Mouse (Mus musculus) hindbrain, embryonic 10.5 days (tissue): ENCODE data around the gene Gabrr2. TPM values are rescaled to one million over a fixed set of nuclear protein-coding genes. Genes with fewer than 3 reads are reported as not detected.

ENCODE experiments used
- DNase-seq: peaks from one replicate; pipeline ENCODE4 v3.0.0-alpha.2; 2017; ENCODE audit warnings: low spot score
- H3K27ac ChIP-seq: fragments of 300-500 bp; sonication (generic); 2 replicates; pipeline ENCODE4 v1.5.1; 2016; ENCODE audit warnings: mild to moderate bottlenecking, moderate library complexity
- H3K27me3 ChIP-seq: fragments of 300-500 bp; sonication (generic); 2 replicates; pipeline ENCODE4 v1.6.1; 2016; ENCODE audit warnings: mild to moderate bottlenecking; ENCODE audit not compliant: poor library complexity, insufficient read depth, severe bottlenecking
- H3K36me3 ChIP-seq: fragments of 300-500 bp; sonication (generic); 2 replicates; pipeline ENCODE4 v1.6.1; 2016; ENCODE audit warnings: mild to moderate bottlenecking, moderate library complexity
- H3K4me1 ChIP-seq: fragments of 300-500 bp; sonication (generic); replicated peaks from 2 replicates; pipeline ENCODE4 v1.6.1; 2016; ENCODE audit warnings: mild to moderate bottlenecking
- H3K4me3 ChIP-seq: fragments of 300-500 bp; sonication (generic); 2 replicates; pipeline ENCODE4 v1.5.1; 2016; ENCODE audit warnings: mild to moderate bottlenecking, moderate library complexity
- H3K9me3 ChIP-seq: fragments of 300-500 bp; sonication (generic); 2 replicates; pipeline ENCODE4 v1.6.1; 2016; ENCODE audit warnings: mild to moderate bottlenecking, moderate library complexity
- WGBS: fragments of 180-500 bp; shearing (Covaris S2); methylation state at CpG from one replicate; pipeline ENCODE4 v1.1.7; 2016; 5-methylcytosine and 5-hydroxymethylcytosine counted together
- polyA plus RNA-seq: library from polyadenylated mRNA; unstranded; fragments of >200 nt; fragmentation: Nextera tagmentation; extraction: Ambion mirVana; gene quantifications from 2 replicates; pipeline ENCODE4 v1.2.1, GENCODE M21; 2016

The Gabrr2 gene
- polyA plus RNA-seq, 1 experiment from 2014 or later = 0.50 TPM

GRCm38 (mm10) chr4:33125409-33126084 is 62.7 kb downstream of the Gabrr2 start:
- no peak for DNase-seq
- H3K27ac ChIP-seq = no peak overlapping the region
- no peaks in the 10 kb centered on the region for H3K36me3 ChIP-seq
- no peak overlapping the region for H3K4me3 ChIP-seq
- no peaks in the 10 kb centered on the region for H3K27me3 ChIP-seq
- 84% methylated on average over 10 of the region's 10 CpGs for WGBS
- H3K9me3 ChIP-seq = no peaks in the 10 kb centered on the region
- H3K4me1 ChIP-seq = no peaks in the 10 kb centered on the region

- Histone ChIP-seq H3K27ac (no peak within 1 kb of the TSS), H3K36me3 (no peaks in the 10 kb centered on the region), H3K4me3 (no peak within 1 kb of the TSS), H3K27me3 (no peaks in the 10 kb centered on the region), H3K4me1 (no peaks in the 10 kb centered on the region), H3K9me3 (no peaks in the 10 kb centered on the region)
- 82% methylated on average over 11 of the region's 11 CpGs for WGBS
- no peak for DNase-seq
Measured at GRCm38 (mm10) chr4:33132221-33132620, 69.4 kb downstream of the Gabrr2 start, which contains the start of gene Gabrr1. Gabrr1 (plus strand) TSS chr4:33132521.

Other genes starting within 250 kb of the Gabrr2 start
- gene Ankrd6, start 112.2 kb upstream of the Gabrr2 start, polyA plus RNA-seq = 24.0 and 27.1 TPM in 2 replicates
- 24.8 and 28.0 TPM in 2 replicates for gene Rragd, start 80.0 kb upstream of the Gabrr2 start, polyA plus RNA-seq
- 47.4 and 49.0 TPM in 2 replicates for gene Ube2j1, start 31.6 kb upstream of the Gabrr2 start, polyA plus RNA-seq
- gene Gabrr1, start 69.5 kb downstream of the Gabrr2 start, polyA plus RNA-seq = 0.06 and 0.61 TPM in 2 replicates
- gene Pm20d2, start 126.7 kb downstream of the Gabrr2 start, polyA plus RNA-seq = 1.1 and 1.2 TPM in 2 replicates
- 3.7 and 7.1 TPM in 2 replicates for gene Srsf12, start 146.0 kb downstream of the Gabrr2 start, polyA plus RNA-seq
- gene Pnrc1, start 227.2 kb downstream of the Gabrr2 start, polyA plus RNA-seq = 71.5 and 80.4 TPM in 2 replicates
- gene Rngtt, start 247.3 kb downstream of the Gabrr2 start, polyA plus RNA-seq = 29.4 and 32.9 TPM in 2 replicates